In the genomic region with DNA sequence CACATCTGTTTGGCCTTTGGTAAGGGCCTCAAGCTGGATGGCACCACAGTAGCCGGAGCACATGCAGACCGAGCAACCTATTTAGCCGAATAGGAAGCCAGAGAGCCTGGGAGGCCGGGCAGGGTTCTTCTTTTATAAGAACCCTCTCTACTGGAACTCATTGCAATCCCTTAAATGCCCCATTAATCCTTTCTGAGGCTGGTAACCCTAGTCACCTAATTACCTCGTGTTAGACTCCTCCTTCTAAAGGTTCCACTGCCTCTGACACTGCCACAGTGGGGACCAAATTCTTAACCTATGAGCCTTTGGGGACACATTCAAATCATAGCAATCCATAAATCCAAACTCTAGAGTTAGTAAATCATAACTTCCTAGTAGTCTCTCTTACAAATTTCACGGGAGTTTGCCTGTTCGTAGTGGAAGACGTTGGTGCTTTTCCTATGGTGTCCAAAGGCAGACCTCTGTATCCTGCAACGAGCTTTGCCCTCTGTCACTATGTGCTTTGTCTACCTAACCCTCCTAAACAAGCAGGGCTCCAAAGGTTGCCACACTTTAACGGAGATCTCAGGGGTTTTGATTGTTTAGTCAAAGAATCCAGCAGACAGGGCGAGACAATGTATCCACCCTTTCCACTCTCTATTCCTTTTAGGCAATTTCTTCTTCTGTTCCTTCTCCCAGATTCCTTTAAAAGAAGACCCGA, we compare ENCODE assay signal across 24 mouse cellular contexts. TPM values are rescaled to one million over a fixed set of nuclear protein-coding genes. Genes with fewer than 3 reads are reported as not detected.
DNase-seq lines count a peak whose midpoint lies in the region; ATAC-seq lines count a peak whose summit lies in the region.
"Had no signal": no experiment of that assay in that cellular context is flagged by ENCODE, and none has a peak within 500 bp of the region (broad histone marks: within the 10 kb centered on the region; RNA-seq: fewer than 3 reads in every experiment).

No protein-coding gene starts in this region.

- no peaks in the 10 kb centered on the region for H3K36me3 ChIP-seq in intestine, embryonic 15.5 days
- H3K36me3 ChIP-seq in intestine, embryonic 16.5 days (ENCODE audit: control insufficient read depth, insufficient read depth, low read length) = no peaks in the 10 kb centered on the region
- H3K36me3 ChIP-seq in liver, embryonic 15.5 days (replicated peaks) = no peaks in the 10 kb centered on the region
- H3K36me3 ChIP-seq: embryonic facial prominence, embryonic 12.5 days; forebrain, embryonic 12.5 days; heart, embryonic 10.5 days; hindbrain, embryonic 13.5 days; limb, embryonic 13.5 days had no signal

- H3K4me3 ChIP-seq in intestine, embryonic 15.5 days (replicated peaks) = no peak overlapping the region
- no peak overlapping the region for H3K4me3 ChIP-seq in intestine, embryonic 16.5 days (ENCODE audit: low read length)
- H3K4me3 ChIP-seq in liver, embryonic 15.5 days (replicated peaks) = no peak overlapping the region
- H3K4me3 ChIP-seq: embryonic facial prominence, embryonic 12.5 days; erythroblast, embryonic 14.5 days; forebrain, embryonic 12.5 days; heart, embryonic 10.5 days; hindbrain, embryonic 13.5 days; layer of hippocampus, adult 2 months; limb, embryonic 13.5 days had no signal

- peak; percentile 39; the same call in 1 of the 2 replicates for ATAC-seq in intestine, embryonic 15.5 days
- ATAC-seq in intestine, embryonic 16.5 days = no peak
- peak; percentile 69 for ATAC-seq in liver, embryonic 15.5 days (ENCODE audit: insufficient read depth)
- ATAC-seq: activated CD4-positive, CD25-positive, alpha-beta regulatory T cell, adult 4 months had no signal

- H3K27ac ChIP-seq in intestine, embryonic 15.5 days = no peak overlapping the region
- no peak overlapping the region for H3K27ac ChIP-seq in intestine, embryonic 16.5 days (ENCODE audit: low read length)
- H3K27ac ChIP-seq in liver, embryonic 15.5 days (replicated peaks) = peak overlapping the region; percentile 38
- H3K27ac ChIP-seq: embryonic facial prominence, embryonic 12.5 days; forebrain, embryonic 12.5 days; heart, embryonic 10.5 days; hindbrain, embryonic 13.5 days; layer of hippocampus, adult 2 months; limb, embryonic 13.5 days had no signal

- no peaks in the 10 kb centered on the region for H3K4me1 ChIP-seq in intestine, embryonic 15.5 days (replicated peaks)
- H3K4me1 ChIP-seq in intestine, embryonic 16.5 days (ENCODE audit: control insufficient read depth, insufficient read depth, low read length) = no peaks in the 10 kb centered on the region
- peaks cover 34% of the 10 kb centered on the region for H3K4me1 ChIP-seq in liver, embryonic 15.5 days (replicated peaks)
- H3K4me1 ChIP-seq: forebrain, embryonic 12.5 days had no signal

- no peak overlapping the region for H3K9ac ChIP-seq in intestine, embryonic 15.5 days
- no peak overlapping the region for H3K9ac ChIP-seq in intestine, embryonic 16.5 days (ENCODE audit: low read depth, low read length)
- H3K9ac ChIP-seq in liver, embryonic 15.5 days = no peak overlapping the region
- H3K9ac ChIP-seq: embryonic facial prominence, embryonic 12.5 days; forebrain, embryonic 12.5 days; hindbrain, embryonic 13.5 days; limb, embryonic 13.5 days; lung, embryonic 14.5 days had no signal

- peak; percentile 15 for DNase-seq in testis, postnatal 14 days (ENCODE audit: low spot score)
- DNase-seq in testis, postnatal 10 days (ENCODE audit: low spot score) = no peak
- no peak for DNase-seq in lung, postnatal 4 days
- no peak for DNase-seq in layer of hippocampus, postnatal 14 days (ENCODE audit: low spot score in 2 of 2)
- DNase-seq: adrenal gland, adult 8-10 months; cerebellum, adult 18-20 months; cerebellum, postnatal 14 days; kidney, postnatal 14 days; layer of hippocampus, postnatal 36 days; lung, embryonic 14.5 days; midbrain, embryonic 14.5 days; right cerebral cortex, postnatal 14 days; thymus, postnatal 14 days had no signal

- WGBS in intestine, embryonic 15.5 days = 69% methylated on average over 12 of the region's 12 CpGs
- WGBS in intestine, embryonic 16.5 days = 65% methylated on average over 12 of the region's 12 CpGs
- WGBS in liver, embryonic 15.5 days (ENCODE audit: insufficient replicate concordance) = 65% methylated on average over 12 of the region's 12 CpGs

- no peaks in the 10 kb centered on the region for H3K27me3 ChIP-seq in intestine, embryonic 15.5 days (replicated peaks)
- no peaks in the 10 kb centered on the region for H3K27me3 ChIP-seq in intestine, embryonic 16.5 days (replicated peaks; ENCODE audit: control insufficient read depth, insufficient read depth, low read length)
- H3K27me3 ChIP-seq in liver, embryonic 15.5 days = no peaks in the 10 kb centered on the region
- H3K27me3 ChIP-seq: embryonic facial prominence, embryonic 12.5 days; forebrain, embryonic 12.5 days; hindbrain, embryonic 13.5 days; limb, embryonic 13.5 days had no signal

- no peaks in the 10 kb centered on the region for H3K9me3 ChIP-seq in intestine, embryonic 15.5 days
- H3K9me3 ChIP-seq in intestine, embryonic 16.5 days (ENCODE audit: control insufficient read depth, low read length) = no peaks in the 10 kb centered on the region
- no peaks in the 10 kb centered on the region for H3K9me3 ChIP-seq in liver, embryonic 15.5 days (replicated peaks)
- H3K9me3 ChIP-seq: embryonic facial prominence, embryonic 12.5 days; forebrain, embryonic 12.5 days; heart, embryonic 10.5 days; hindbrain, embryonic 13.5 days had no signal

- no peak overlapping the region for H3K4me2 ChIP-seq in intestine, embryonic 15.5 days (replicated peaks)
- no peak overlapping the region for H3K4me2 ChIP-seq in intestine, embryonic 16.5 days (ENCODE audit: low read depth, low read length)
- H3K4me2 ChIP-seq in liver, embryonic 15.5 days = no peak overlapping the region
- H3K4me2 ChIP-seq: embryonic facial prominence, embryonic 12.5 days; forebrain, embryonic 12.5 days; hindbrain, embryonic 13.5 days; lung, embryonic 14.5 days had no signal

RNA-seq across cellular contexts. Expression of gene Fam129a, which starts 24.8 kb away (rescaled TPM):
- 11.9 and 12.9 TPM in 2 replicates for polyA plus RNA-seq in intestine, embryonic 15.5 days (2015; fragmentation: Nextera tagmentation; extraction: Ambion mirVana)
- 10.7 and 11.0 TPM in 2 replicates for polyA plus RNA-seq in intestine, embryonic 16.5 days (2015; fragmentation: Nextera tagmentation; extraction: Ambion mirVana)
- polyA plus RNA-seq in liver, embryonic 15.5 days (2015; fragmentation: Nextera tagmentation; extraction: Ambion mirVana) = 8.6 and 9.1 TPM in 2 replicates
- 1 to 10 TPM; 4.2 to 4.5 TPM for total RNA-seq in layer of hippocampus, postnatal 14 days (2021)
